Mouse (Mus musculus) lung, adult 2 months (tissue): ENCODE data around the gene Crip1.
A peak's percentile ranks its signal among the peaks of the same experiment; 100 is the strongest.

Experiments used
- CTCF ChIP-seq: fragments of 200-500 bp; IDR thresholded peaks from 2 replicates; pipeline ENCODE4 v1.5.1; 2011; ENCODE audit warnings: mild to moderate bottlenecking, low read length, control low read depth; ENCODE audit not compliant: insufficient read depth
- POLR2A ChIP-seq: fragments of 200-500 bp; IDR thresholded peaks from 2 replicates; pipeline ENCODE4 v1.6.1; 2011; ENCODE audit warnings: low read depth, mild to moderate bottlenecking, control low read depth, low read length, borderline replicate concordance; ENCODE audit errors: extremely low read depth

- TF ChIP-seq CTCF (no peak), POLR2A (0 out of 2 replicates have a peak, but pooled peaks have one; percentile 21)
Measured at GRCm38 (mm10) chr12:113138901-113139864, 6.9 kb upstream of the Crip1 start.
